Mouse (Mus musculus) hindbrain, postnatal 0 days (tissue): Measurements from ENCODE around the gene Foxk1. TPM values are rescaled to one million over a fixed set of nuclear protein-coding genes. Genes with fewer than 3 reads are reported as not detected.

Experiments
- ATAC-seq: fragments of 200-750 bp; cut with Nextera tagmentation; 2 replicates; pipeline ENCODE4 v1.8.0; 2017; ENCODE audit warnings: mild to moderate bottlenecking, moderate TSS enrichment, moderate library complexity
- DNase-seq: peaks from one replicate; pipeline ENCODE4 v3.0.0-alpha.2; 2015; ENCODE audit warnings: low spot score
- H3K27ac ChIP-seq: fragments of 300-500 bp; sonication (generic); 2 replicates; pipeline ENCODE4 v1.5.1; 2014; ENCODE audit warnings: mild to moderate bottlenecking
- H3K27me3 ChIP-seq: fragments of 300-500 bp; sonication (generic); 2 replicates; pipeline ENCODE4 v1.6.1; 2014; ENCODE audit warnings: low read length, mixed read lengths; ENCODE audit not compliant: insufficient read depth
- H3K36me3 ChIP-seq: fragments of 300-500 bp; sonication (generic); 2 replicates; pipeline ENCODE4 v1.6.1; 2014; ENCODE audit warnings: low read length, mixed read lengths; ENCODE audit not compliant: insufficient read depth
- H3K4me1 ChIP-seq: fragments of 300-500 bp; sonication (generic); 2 replicates; pipeline ENCODE4 v1.6.1; 2014; ENCODE audit warnings: antibody characterized with exemption, low read length, mixed read lengths; ENCODE audit not compliant: insufficient read depth
- H3K4me2 ChIP-seq: fragments of 300-500 bp; sonication (generic); 2 replicates; pipeline ENCODE4 v1.6.1; 2014; ENCODE audit warnings: low read depth, mild to moderate bottlenecking, low read length, moderate library complexity, mixed read lengths
- H3K4me3 ChIP-seq: fragments of 300-500 bp; sonication (generic); 2 replicates; pipeline ENCODE4 v1.5.1; 2014; ENCODE audit warnings: low read length
- H3K9ac ChIP-seq: fragments of 300-500 bp; sonication (generic); replicated peaks from 2 replicates; pipeline ENCODE4 v1.6.1; 2014; ENCODE audit warnings: mild to moderate bottlenecking, low read length, moderate library complexity, mixed read lengths
- H3K9me3 ChIP-seq: fragments of 300-500 bp; sonication (generic); 2 replicates; pipeline ENCODE4 v1.6.1; 2016; ENCODE audit warnings: low read length, mixed read lengths
- CTCF ChIP-seq: IDR thresholded peaks from 2 replicates; pipeline ENCODE4 v1.5.1; 2016; ENCODE audit warnings: antibody characterized with exemption, control low read depth, low read depth
- WGBS: fragments of 180-500 bp; shearing (Covaris S2); extraction: QIAGEN DNeasy Blood & Tissue Kit; methylation state at CpG from one replicate; pipeline ENCODE4 v1.1.7; 2014; 5-methylcytosine and 5-hydroxymethylcytosine counted together
- polyA plus RNA-seq: library from polyadenylated mRNA; unstranded; fragments of >200 nt; fragmentation: Nextera tagmentation; extraction: Ambion mirVana; gene quantifications from 2 replicates; pipeline ENCODE4 v1.2.1, GENCODE M21; 2015
- total RNA-seq: library from RNA; depleted of rRNA; stranded (reverse); fragments of >200 nt; gene quantifications from 2 replicates; pipeline ENCODE4 v1.2.3, GENCODE M21; 2014; rRNA removed

The Foxk1 gene
- total and polyA plus RNA-seq, 2 experiments from 2014 or later: 4.6 to 23.3 TPM

DNA sequence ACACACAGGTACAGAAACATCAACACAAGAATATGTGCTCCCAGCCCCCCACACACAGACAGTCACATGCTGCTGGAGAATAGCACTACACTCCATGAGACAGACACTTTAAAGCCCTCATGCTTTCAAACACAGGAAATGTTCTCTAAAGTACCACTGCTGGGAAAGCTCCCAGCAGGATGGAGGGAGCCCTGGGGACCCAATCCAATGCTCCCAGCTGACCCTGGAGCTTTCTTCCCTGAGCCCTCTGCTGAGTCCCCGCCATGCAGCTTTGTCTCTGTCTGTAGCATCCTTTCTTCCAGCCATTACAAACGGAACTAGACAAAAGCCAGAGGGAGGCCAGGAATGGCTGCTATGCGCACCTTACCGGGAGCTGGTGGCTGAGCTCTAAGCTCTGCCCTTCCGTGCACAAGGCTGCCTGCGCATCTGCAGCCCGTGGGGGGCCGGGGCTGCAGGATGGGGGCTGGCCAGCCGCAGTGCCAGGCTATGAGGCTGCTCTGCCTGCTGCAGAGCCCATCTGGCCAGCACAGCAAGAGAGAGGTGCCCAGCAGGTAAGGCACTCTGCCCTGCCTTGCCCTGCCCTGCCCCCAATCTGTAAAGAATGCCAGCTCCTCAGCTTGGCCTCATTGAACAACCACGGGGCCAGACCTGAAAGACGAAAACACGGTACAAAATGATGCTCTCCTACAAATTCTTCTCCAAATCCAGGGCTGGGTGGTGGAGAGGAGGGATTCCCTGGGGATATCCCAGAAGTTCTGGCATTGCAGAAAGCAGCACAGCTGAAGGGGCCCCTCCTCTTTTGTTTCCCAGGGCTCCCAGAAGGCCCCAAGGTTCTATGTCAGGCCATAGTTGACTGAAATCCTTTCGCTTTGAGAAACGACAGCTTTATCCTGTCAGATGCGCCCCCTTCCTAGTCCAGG, 108.1 kb downstream of the Foxk1 start:
- peaks cover 14% of the 10 kb centered on the region for H3K4me1 ChIP-seq
- H3K9ac ChIP-seq: peak overlapping the region; percentile 54
- no peaks in the 10 kb centered on the region for H3K27me3 ChIP-seq
- peak overlapping the region; percentile 26 for H3K4me3 ChIP-seq
- H3K4me2 ChIP-seq: peak overlapping the region; percentile 52
- H3K36me3 ChIP-seq: 0 out of 2 replicates have a peak, but pooled peaks cover 3% of the 10 kb centered on the region
- ATAC-seq (peak; percentile 71), DNase-seq (peak; percentile 50)
- TF ChIP-seq CTCF: no peak
- H3K27ac ChIP-seq: peak overlapping the region; percentile 93
- no peaks in the 10 kb centered on the region for H3K9me3 ChIP-seq
- 6% methylated on average over 15 of the region's 15 CpGs for WGBS

- no peaks in the 10 kb centered on the region for H3K27me3 ChIP-seq
- no peak for TF ChIP-seq CTCF
These were observed 108.7 kb downstream of the Foxk1 start for GRCm38 (mm10) chr5:142510061-142510414.

More at GRCm38 (mm10) chr5:142510061-142510414, 108.7 kb downstream of the Foxk1 start:
- ATAC-seq: peak; percentile 61
- H3K27ac ChIP-seq: peak overlapping the region; percentile 93
- peaks cover 14% of the 10 kb centered on the region for H3K4me1 ChIP-seq
- no peaks in the 10 kb centered on the region for H3K9me3 ChIP-seq
- WGBS: 32% methylated on average over 7 of the region's 7 CpGs
- peak overlapping the region; percentile 54; the same call in 1 of the 2 replicates for H3K9ac ChIP-seq
- no peak overlapping the region for H3K4me3 ChIP-seq
- peak; percentile 45 for DNase-seq
- peak overlapping the region; percentile 52; the same call in 1 of the 2 replicates for H3K4me2 ChIP-seq
- H3K36me3 ChIP-seq: 0 out of 2 replicates have a peak, but pooled peaks cover 3% of the 10 kb centered on the region

Other genes starting within 250 kb of the Foxk1 start
- 12.8 and 22.1 TPM in 2 replicates for gene Ap5z1, start 62.4 kb downstream of the Foxk1 start, total RNA-seq
- 7.5 and 7.9 TPM in 2 replicates for gene Ap5z1, start 62.4 kb downstream of the Foxk1 start, polyA plus RNA-seq
- gene Papolb, start 128.6 kb downstream of the Foxk1 start, total RNA-seq: 0.32 and 0.37 TPM in 2 replicates
- 0.14 and 0.16 TPM in 2 replicates for gene Papolb, start 128.6 kb downstream of the Foxk1 start, polyA plus RNA-seq
- gene Radil, start 149.6 kb downstream of the Foxk1 start, total RNA-seq: 17.7 and 20.0 TPM in 2 replicates
- gene Radil, start 149.6 kb downstream of the Foxk1 start, polyA plus RNA-seq: 11.9 and 12.4 TPM in 2 replicates
- gene Mmd2, start 207.3 kb downstream of the Foxk1 start, total RNA-seq: 171 and 182 TPM in 2 replicates
- gene Mmd2, start 207.3 kb downstream of the Foxk1 start, polyA plus RNA-seq: 151 and 167 TPM in 2 replicates
- 57.3 and 76.5 TPM in 2 replicates for gene Wipi2, start 226.2 kb downstream of the Foxk1 start, total RNA-seq
- gene Wipi2, start 226.2 kb downstream of the Foxk1 start, polyA plus RNA-seq: 40.0 and 43.3 TPM in 2 replicates